Mouse (Mus musculus): ENCODE measurements around the gene Ptprk. TPM values are rescaled to one million over a fixed set of nuclear protein-coding genes. Genes with fewer than 3 reads are reported as not detected.
A peak's percentile ranks its signal among the peaks of the same experiment; 100 is the strongest.

The Ptprk gene
- polyA plus RNA-seq, 1 experiment: 17.7 TPM

DNA sequence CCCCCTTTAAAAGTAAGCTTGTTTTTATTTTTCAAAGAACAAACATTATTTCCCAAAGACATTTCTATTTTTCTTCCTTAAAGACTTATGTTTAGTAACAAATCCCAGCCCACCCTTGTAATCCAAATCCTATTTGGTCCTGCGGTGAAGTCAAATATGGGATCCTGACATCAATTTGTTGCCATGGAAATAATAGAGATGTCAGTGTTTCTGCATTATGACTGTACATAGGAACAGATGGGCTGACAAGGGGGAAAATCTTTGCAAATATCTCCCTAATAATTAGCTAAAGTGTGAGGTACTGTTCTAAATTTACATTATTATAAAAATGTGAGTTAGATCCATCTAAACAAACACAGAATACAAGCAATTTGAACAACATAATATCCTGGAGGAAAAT lies 69.8 kb downstream of the Ptprk start:
- WGBS: 50% methylated on average over 1 of the region's 1 CpGs
- H3K27ac ChIP-seq (ENCODE audit: insufficient read depth, low read length): no peak overlapping the region
- H3K4me3 ChIP-seq (replicated peaks; ENCODE audit: insufficient read depth, low read depth, low read length): no peak overlapping the region
- no peak for DNase-seq
- no peaks in the 10 kb centered on the region; the same call in 1 of the 2 replicates for H3K27me3 ChIP-seq (ENCODE audit: control insufficient read depth, insufficient read depth, low read length)
- H3K4me1 ChIP-seq (ENCODE audit: control insufficient read depth, insufficient read depth, low read length): no peaks in the 10 kb centered on the region
- TF ChIP-seq CTCF (IDR thresholded peaks at IDR 0.05; ENCODE audit: borderline replicate concordance, insufficient read depth, low read depth, low read length) (no peak), POLR2A (IDR thresholded peaks at IDR 0.05; ENCODE audit: borderline replicate concordance, insufficient read depth, low read length) (no peak)

GRCm38 (mm10) chr10:28145326-28145725 lies 70.7 kb downstream of the Ptprk start:
- DNase-seq: peak in 1 of 2 experiments; percentile 58
- H3K27me3 ChIP-seq (ENCODE audit: control insufficient read depth, insufficient read depth, low read length): no peaks in the 10 kb centered on the region; the same call in 1 of the 2 replicates
- no peak overlapping the region for H3K4me3 ChIP-seq (replicated peaks; ENCODE audit: insufficient read depth, low read depth, low read length)
- H3K27ac ChIP-seq (ENCODE audit: insufficient read depth, low read length): no peak overlapping the region
- TF ChIP-seq CTCF (IDR thresholded peaks at IDR 0.05; ENCODE audit: borderline replicate concordance, insufficient read depth, low read depth, low read length): no peak
- TF ChIP-seq POLR2A (IDR thresholded peaks at IDR 0.05; ENCODE audit: borderline replicate concordance, insufficient read depth, low read length): no peak
- 12% methylated on average over 5 of the region's 5 CpGs for WGBS
- no peaks in the 10 kb centered on the region for H3K4me1 ChIP-seq (ENCODE audit: control insufficient read depth, insufficient read depth, low read length)

- Histone ChIP-seq H3K27ac (ENCODE audit: insufficient read depth, low read length) (no peak overlapping the region), H3K27me3 (ENCODE audit: control insufficient read depth, insufficient read depth, low read length) (no peaks in the 10 kb centered on the region), H3K4me3 (replicated peaks; ENCODE audit: insufficient read depth, low read depth, low read length) (no peak overlapping the region), H3K4me1 (ENCODE audit: control insufficient read depth, insufficient read depth, low read length) (no peaks in the 10 kb centered on the region)
- WGBS: 44% methylated on average over 20 of the region's 20 CpGs
- TF ChIP-seq CTCF (IDR thresholded peaks at IDR 0.05; ENCODE audit: borderline replicate concordance, insufficient read depth, low read depth, low read length): no peak
- no peak for TF ChIP-seq POLR2A (IDR thresholded peaks at IDR 0.05; ENCODE audit: borderline replicate concordance, insufficient read depth, low read length)
- no peak for DNase-seq
Measured at GRCm38 (mm10) chr10:28155688-28156685, 81.4 kb downstream of the Ptprk start.

DNA sequence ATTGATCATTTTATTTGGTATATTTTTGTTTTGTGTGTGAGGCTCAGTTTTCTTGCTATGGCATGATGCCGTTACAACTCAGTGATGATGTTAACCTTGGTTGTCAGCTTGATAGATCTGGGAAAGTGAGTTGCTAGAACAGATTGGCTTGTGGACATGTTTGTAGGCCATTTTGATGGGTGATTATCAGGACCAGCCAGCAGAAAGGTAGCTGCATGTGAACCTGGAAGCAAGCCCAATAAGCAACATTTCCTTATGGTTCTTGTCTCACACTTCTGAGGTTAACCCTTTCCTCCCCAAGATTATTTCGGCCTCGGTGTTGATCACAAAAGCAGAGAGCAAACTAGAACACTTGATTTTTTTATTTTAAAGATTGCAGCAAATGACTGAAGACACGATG lies 85.1 kb downstream of the Ptprk start:
- Histone ChIP-seq H3K27me3 (ENCODE audit: control insufficient read depth, insufficient read depth, low read length) (no peaks in the 10 kb centered on the region), H3K27ac (ENCODE audit: insufficient read depth, low read length) (no peak overlapping the region), H3K4me3 (replicated peaks; ENCODE audit: insufficient read depth, low read depth, low read length) (no peak overlapping the region), H3K4me1 (ENCODE audit: control insufficient read depth, insufficient read depth, low read length) (no peaks in the 10 kb centered on the region)
- no peak for DNase-seq
- TF ChIP-seq POLR2A (IDR thresholded peaks at IDR 0.05; ENCODE audit: borderline replicate concordance, insufficient read depth, low read length) (no peak), CTCF (IDR thresholded peaks at IDR 0.05; ENCODE audit: borderline replicate concordance, insufficient read depth, low read depth, low read length) (no peak)
- WGBS: 63% methylated on average over 4 of the region's 4 CpGs

DNA sequence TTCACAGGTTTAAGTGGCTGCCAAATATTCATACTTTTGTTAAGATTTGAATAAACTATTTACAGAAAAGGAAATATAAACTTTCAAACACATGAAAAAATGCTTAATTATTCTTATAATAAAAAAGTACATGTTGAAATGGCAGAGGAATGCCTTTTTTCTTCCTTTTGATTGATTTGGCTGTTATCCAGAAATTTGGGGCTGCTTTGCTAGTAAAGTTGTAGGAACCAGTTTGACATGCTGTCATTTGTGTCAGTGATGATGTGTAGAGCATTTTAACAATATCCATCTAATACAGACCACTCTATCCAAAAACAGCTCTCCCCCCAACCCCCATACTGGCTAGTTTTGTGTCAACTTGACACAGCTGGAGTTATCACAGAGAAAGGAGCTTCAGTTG lies 86.7 kb downstream of the Ptprk start:
- TF ChIP-seq POLR2A (IDR thresholded peaks at IDR 0.05; ENCODE audit: borderline replicate concordance, insufficient read depth, low read length) (no peak), CTCF (IDR thresholded peaks at IDR 0.05; ENCODE audit: borderline replicate concordance, insufficient read depth, low read depth, low read length) (no peak)
- H3K27ac ChIP-seq (ENCODE audit: insufficient read depth, low read length): no peak overlapping the region
- DNase-seq: no peak
- H3K4me3 ChIP-seq (replicated peaks; ENCODE audit: insufficient read depth, low read depth, low read length): no peak overlapping the region
- no peaks in the 10 kb centered on the region for H3K4me1 ChIP-seq (ENCODE audit: control insufficient read depth, insufficient read depth, low read length)
- no peaks in the 10 kb centered on the region for H3K27me3 ChIP-seq (ENCODE audit: control insufficient read depth, insufficient read depth, low read length)

GRCm38 (mm10) chr10:28164250-28164649 lies 89.6 kb downstream of the Ptprk start:
- TF ChIP-seq POLR2A (IDR thresholded peaks at IDR 0.05; ENCODE audit: borderline replicate concordance, insufficient read depth, low read length) (no peak), CTCF (IDR thresholded peaks at IDR 0.05; ENCODE audit: borderline replicate concordance, insufficient read depth, low read depth, low read length) (no peak)
- no peak for DNase-seq
- H3K4me1 ChIP-seq (ENCODE audit: control insufficient read depth, insufficient read depth, low read length): no peaks in the 10 kb centered on the region
- H3K4me3 ChIP-seq (replicated peaks; ENCODE audit: insufficient read depth, low read depth, low read length): no peak overlapping the region
- H3K27ac ChIP-seq (ENCODE audit: insufficient read depth, low read length): no peak overlapping the region
- no peaks in the 10 kb centered on the region for H3K27me3 ChIP-seq (ENCODE audit: control insufficient read depth, insufficient read depth, low read length)

DNA sequence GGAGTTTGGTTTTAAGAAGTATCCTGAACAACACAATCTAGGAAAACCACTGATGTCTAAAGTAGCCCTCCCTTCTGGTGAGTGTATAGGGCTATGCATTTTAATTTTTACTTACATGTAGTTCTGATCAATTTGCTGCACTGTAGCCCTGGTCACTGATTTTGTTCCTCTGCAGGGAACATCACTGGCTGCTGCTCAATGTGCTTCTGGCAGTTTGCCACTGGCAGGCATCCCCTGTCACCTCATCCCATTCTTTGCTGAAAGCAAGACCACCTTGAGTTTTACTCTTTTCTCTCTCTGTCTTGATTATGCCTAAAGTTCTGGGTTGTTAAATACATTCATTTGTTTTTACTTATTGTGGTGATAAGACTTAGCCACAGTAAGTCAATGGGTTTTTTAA lies 90.1 kb downstream of the Ptprk start:
- no peak for DNase-seq
- Histone ChIP-seq H3K4me3 (replicated peaks; ENCODE audit: insufficient read depth, low read depth, low read length) (no peak overlapping the region), H3K27ac (ENCODE audit: insufficient read depth, low read length) (no peak overlapping the region), H3K4me1 (ENCODE audit: control insufficient read depth, insufficient read depth, low read length) (no peaks in the 10 kb centered on the region), H3K27me3 (ENCODE audit: control insufficient read depth, insufficient read depth, low read length) (no peaks in the 10 kb centered on the region)
- no peak for TF ChIP-seq POLR2A (IDR thresholded peaks at IDR 0.05; ENCODE audit: borderline replicate concordance, insufficient read depth, low read length)
- no peak for TF ChIP-seq CTCF (IDR thresholded peaks at IDR 0.05; ENCODE audit: borderline replicate concordance, insufficient read depth, low read depth, low read length)

- Histone ChIP-seq H3K27me3 (ENCODE audit: control insufficient read depth, insufficient read depth, low read length) (no peaks in the 10 kb centered on the region), H3K4me3 (replicated peaks; ENCODE audit: insufficient read depth, low read depth, low read length) (no peak overlapping the region), H3K27ac (ENCODE audit: insufficient read depth, low read length) (no peak overlapping the region), H3K4me1 (ENCODE audit: control insufficient read depth, insufficient read depth, low read length) (no peaks in the 10 kb centered on the region)
- 94% methylated on average over 1 of the region's 1 CpGs for WGBS
- no peak for TF ChIP-seq CTCF (IDR thresholded peaks at IDR 0.05; ENCODE audit: borderline replicate concordance, insufficient read depth, low read depth, low read length)
- no peak for TF ChIP-seq POLR2A (IDR thresholded peaks at IDR 0.05; ENCODE audit: borderline replicate concordance, insufficient read depth, low read length)
- no peak for DNase-seq
Measured at GRCm38 (mm10) chr10:28166610-28167009, 92.0 kb downstream of the Ptprk start.

Data from cerebellum, adult 2 months (tissue).